Mouse (Mus musculus): ENCODE data around the gene Wipf1. TPM values are rescaled to one million over a fixed set of nuclear protein-coding genes. Genes with fewer than 3 reads are reported as not detected.

The Wipf1 gene
- polyA plus RNA-seq, 1 experiment from 2014 or later: 10.1 TPM

DNA sequence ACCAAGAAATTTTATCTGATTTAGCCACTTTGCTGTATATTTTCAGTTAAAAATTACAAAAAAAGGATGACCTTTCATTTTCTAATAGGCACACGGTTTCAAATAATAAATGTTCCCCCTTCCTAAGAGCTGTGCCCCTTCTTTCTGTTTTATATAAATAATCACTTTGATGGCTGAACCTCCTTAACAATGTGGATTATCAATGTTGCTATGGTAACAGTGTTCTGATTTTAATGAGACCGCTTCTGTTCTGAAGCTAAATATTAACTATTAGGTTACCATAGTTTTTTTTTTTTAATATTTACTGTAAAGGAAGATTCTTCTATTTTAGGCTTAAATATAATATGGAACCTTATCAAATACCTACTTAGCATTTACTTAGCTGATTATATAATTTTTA, 89.2 kb downstream of the Wipf1 start:
- no peak overlapping the region for H3K4me3 ChIP-seq (replicated peaks)
- WGBS: 68% methylated on average over 2 of the region's 2 CpGs
- H3K4me2 ChIP-seq (replicated peaks): no peak overlapping the region
- H3K9ac ChIP-seq: no peak overlapping the region
- no peak overlapping the region for H3K27ac ChIP-seq
- 0 out of 2 replicates have a peak, but pooled peaks cover 17% of the 10 kb centered on the region for H3K36me3 ChIP-seq
- no peak for ATAC-seq
- H3K27me3 ChIP-seq (replicated peaks): no peaks in the 10 kb centered on the region
- H3K4me1 ChIP-seq (replicated peaks): no peaks in the 10 kb centered on the region
- no peaks in the 10 kb centered on the region for H3K9me3 ChIP-seq

DNA sequence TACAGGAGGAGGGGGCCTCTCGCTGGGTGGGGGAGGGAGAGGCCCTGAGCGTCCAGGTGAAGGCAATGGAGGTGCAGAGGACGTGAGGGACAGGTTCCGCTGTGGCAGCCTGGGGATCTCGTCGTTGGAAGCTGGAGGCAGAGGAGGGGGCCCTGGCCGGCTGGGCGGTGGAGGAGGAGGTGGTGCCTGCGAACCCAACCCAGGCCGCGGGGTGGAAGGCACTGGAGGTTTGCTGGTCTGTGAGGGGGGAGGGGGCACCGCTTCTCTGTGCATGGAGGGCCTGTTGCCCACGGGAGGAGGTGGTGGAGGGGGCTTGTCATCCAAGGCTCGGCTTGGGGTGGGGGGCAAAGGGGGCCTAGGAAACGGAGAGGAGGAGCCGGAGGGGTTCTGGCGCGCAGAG, 92.6 kb downstream of the Wipf1 start:
- Histone ChIP-seq H3K9ac (no peak overlapping the region), H3K27ac (no peak overlapping the region), H3K4me3 (replicated peaks) (no peak overlapping the region), H3K36me3 (0 out of 2 replicates have a peak, but pooled peaks cover 22% of the 10 kb centered on the region), H3K9me3 (no peaks in the 10 kb centered on the region), H3K4me2 (replicated peaks) (no peak overlapping the region), H3K4me1 (replicated peaks) (no peaks in the 10 kb centered on the region), H3K27me3 (replicated peaks) (no peaks in the 10 kb centered on the region)
- ATAC-seq: no peak
- 60% methylated on average over 18 of the region's 18 CpGs for WGBS

- no peak for ATAC-seq
- H3K36me3 ChIP-seq: 0 out of 2 replicates have a peak, but pooled peaks cover 22% of the 10 kb centered on the region
- WGBS: 95% methylated on average over 2 of the region's 2 CpGs
- H3K9ac ChIP-seq: no peak overlapping the region
- no peaks in the 10 kb centered on the region for H3K4me1 ChIP-seq (replicated peaks)
- H3K4me3 ChIP-seq (replicated peaks): no peak overlapping the region
- H3K27ac ChIP-seq: no peak overlapping the region
- no peak overlapping the region for H3K4me2 ChIP-seq (replicated peaks)
- no peaks in the 10 kb centered on the region for H3K27me3 ChIP-seq (replicated peaks)
- H3K9me3 ChIP-seq: no peaks in the 10 kb centered on the region
These were observed 93.7 kb downstream of the Wipf1 start for GRCm38 (mm10) chr2:73435847-73436246.

- WGBS: 31% methylated on average over 14 of the region's 14 CpGs
These were observed 97.6 kb downstream of the Wipf1 start for GRCm38 (mm10) chr2:73431959-73432396.

GRCm38 (mm10) chr2:73428803-73429468, 100.6 kb downstream of the Wipf1 start:
- Histone ChIP-seq H3K9me3 (no peaks in the 10 kb centered on the region), H3K4me3 (replicated peaks) (no peak overlapping the region), H3K4me1 (replicated peaks) (no peaks in the 10 kb centered on the region), H3K36me3 (0 out of 2 replicates have a peak, but pooled peaks cover 3% of the 10 kb centered on the region), H3K27me3 (replicated peaks) (no peaks in the 10 kb centered on the region), H3K9ac (no peak overlapping the region), H3K4me2 (replicated peaks) (no peak overlapping the region), H3K27ac (no peak overlapping the region)
- 59% methylated on average over 21 of the region's 21 CpGs for WGBS
- ATAC-seq: no peak

More at GRCm38 (mm10) chr2:73431959-73432396, 97.6 kb downstream of the Wipf1 start:
- 0 out of 2 replicates have a peak, but pooled peaks cover 13% of the 10 kb centered on the region for H3K36me3 ChIP-seq
- H3K4me1 ChIP-seq (replicated peaks): no peaks in the 10 kb centered on the region
- ATAC-seq: peak; percentile 64
- peak overlapping the region; percentile 37 for H3K4me2 ChIP-seq (replicated peaks)
- H3K9me3 ChIP-seq: no peaks in the 10 kb centered on the region
- H3K4me3 ChIP-seq (replicated peaks): no peak overlapping the region
- no peak overlapping the region for H3K9ac ChIP-seq
- peak overlapping the region; percentile 48 for H3K27ac ChIP-seq
- no peaks in the 10 kb centered on the region for H3K27me3 ChIP-seq (replicated peaks)

DNA sequence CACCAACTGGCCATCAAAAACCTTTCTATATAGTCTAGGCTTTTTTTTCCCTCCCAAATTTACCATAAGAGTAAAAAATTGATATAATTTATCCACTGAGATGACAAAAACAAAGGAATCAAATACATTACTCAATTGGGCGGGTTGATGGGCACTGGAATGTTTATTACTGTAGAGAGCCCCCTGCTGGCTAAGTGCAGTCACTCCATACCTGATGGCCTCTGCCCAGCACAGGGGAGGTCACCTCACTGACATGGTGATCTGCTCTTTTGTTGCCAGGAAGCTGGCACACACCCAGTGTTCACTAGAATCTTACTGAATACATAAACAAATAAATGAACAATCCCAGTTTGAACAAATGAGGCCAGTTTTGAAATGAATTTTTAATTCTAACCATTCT, 102.2 kb downstream of the Wipf1 start:
- no peak overlapping the region for H3K4me2 ChIP-seq (replicated peaks)
- H3K4me1 ChIP-seq (replicated peaks): no peaks in the 10 kb centered on the region
- no peaks in the 10 kb centered on the region for H3K36me3 ChIP-seq
- H3K4me3 ChIP-seq (replicated peaks): no peak overlapping the region
- no peaks in the 10 kb centered on the region for H3K9me3 ChIP-seq
- H3K27ac ChIP-seq: no peak overlapping the region
- 32% methylated on average over 1 of the region's 1 CpGs for WGBS
- peak; percentile 72; the same call in 1 of the 2 replicates for ATAC-seq
- no peaks in the 10 kb centered on the region for H3K27me3 ChIP-seq (replicated peaks)
- H3K9ac ChIP-seq: no peak overlapping the region

- H3K36me3 ChIP-seq: no peaks in the 10 kb centered on the region
- WGBS: 54% methylated on average over 14 of the region's 14 CpGs
- H3K27me3 ChIP-seq (replicated peaks): no peaks in the 10 kb centered on the region
- H3K4me1 ChIP-seq (replicated peaks): no peaks in the 10 kb centered on the region
- no peak overlapping the region for H3K4me2 ChIP-seq (replicated peaks)
- H3K9ac ChIP-seq: no peak overlapping the region
- no peak for ATAC-seq
- no peak overlapping the region for H3K4me3 ChIP-seq (replicated peaks)
- no peak overlapping the region for H3K27ac ChIP-seq
- H3K9me3 ChIP-seq: no peaks in the 10 kb centered on the region
These were observed 103.7 kb downstream of the Wipf1 start for GRCm38 (mm10) chr2:73425822-73426221.

GRCm38 (mm10) chr2:73419730-73420129, 109.8 kb downstream of the Wipf1 start:
- no peak for ATAC-seq

DNA sequence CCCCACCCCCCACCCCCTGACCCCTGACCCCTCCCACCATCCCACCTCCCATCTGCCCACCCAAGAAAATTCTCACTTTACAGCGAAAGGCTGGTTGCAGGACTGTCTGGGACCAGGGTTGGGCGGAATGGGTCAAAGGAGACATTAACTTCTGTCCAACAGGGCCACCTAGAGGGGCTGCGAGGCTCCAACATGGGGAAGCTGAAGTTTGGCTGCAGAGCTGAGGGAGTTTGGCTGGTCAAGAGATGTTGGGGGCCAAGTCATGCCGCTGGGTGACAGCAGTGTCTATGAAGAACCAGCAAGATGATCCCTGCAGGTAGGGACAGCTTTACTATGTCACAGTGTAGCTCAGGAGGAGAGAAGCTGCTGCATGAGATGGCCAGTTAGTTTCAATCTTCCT, 110.2 kb downstream of the Wipf1 start:
- Histone ChIP-seq H3K4me2 (replicated peaks) (no peak overlapping the region), H3K9me3 (no peaks in the 10 kb centered on the region), H3K27ac (no peak overlapping the region), H3K36me3 (no peaks in the 10 kb centered on the region), H3K4me1 (replicated peaks) (no peaks in the 10 kb centered on the region), H3K9ac (no peak overlapping the region), H3K27me3 (replicated peaks) (no peaks in the 10 kb centered on the region), H3K4me3 (replicated peaks) (no peak overlapping the region)
- ATAC-seq: no peak
- 41% methylated on average over 4 of the region's 4 CpGs for WGBS

More at GRCm38 (mm10) chr2:73419730-73420129, 109.8 kb downstream of the Wipf1 start:
- H3K36me3 ChIP-seq: no peaks in the 10 kb centered on the region
- 72% methylated on average over 7 of the region's 7 CpGs for WGBS
- no peak overlapping the region for H3K9ac ChIP-seq
- H3K27ac ChIP-seq: no peak overlapping the region
- no peaks in the 10 kb centered on the region for H3K27me3 ChIP-seq (replicated peaks)
- H3K4me2 ChIP-seq (replicated peaks): no peak overlapping the region
- H3K4me3 ChIP-seq (replicated peaks): no peak overlapping the region
- no peaks in the 10 kb centered on the region for H3K4me1 ChIP-seq (replicated peaks)
- no peaks in the 10 kb centered on the region for H3K9me3 ChIP-seq

DNA sequence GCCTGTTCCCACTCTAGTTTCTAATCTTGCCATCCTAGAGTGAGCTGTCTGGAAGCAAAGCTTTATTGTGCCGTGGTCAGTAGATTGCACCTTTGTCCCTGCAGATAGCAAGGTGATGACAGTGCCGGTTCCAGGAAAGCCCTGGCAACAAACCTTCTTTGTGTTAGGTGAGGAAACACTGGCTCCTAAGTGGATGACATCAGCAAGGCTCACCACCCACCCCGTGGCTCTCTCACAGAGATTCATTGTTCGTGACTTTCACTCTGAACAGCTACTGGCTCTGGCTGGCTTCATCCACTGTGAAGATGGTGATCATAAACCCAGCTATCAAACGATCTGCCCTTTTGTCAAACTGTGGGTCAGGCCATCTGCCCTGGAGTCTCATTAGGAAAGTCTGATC, 113.6 kb downstream of the Wipf1 start:
- Histone ChIP-seq H3K27me3 (replicated peaks) (no peaks in the 10 kb centered on the region), H3K9ac (no peak overlapping the region), H3K27ac (no peak overlapping the region), H3K4me1 (replicated peaks) (no peaks in the 10 kb centered on the region), H3K9me3 (no peaks in the 10 kb centered on the region), H3K4me2 (replicated peaks) (no peak overlapping the region), H3K36me3 (no peaks in the 10 kb centered on the region), H3K4me3 (replicated peaks) (no peak overlapping the region)
- no peak; the same call in 1 of the 2 replicates for ATAC-seq
- WGBS: 41% methylated on average over 5 of the region's 5 CpGs

GRCm38 (mm10) chr2:73410076-73410475, 119.5 kb downstream of the Wipf1 start:
- 96% methylated on average over 8 of the region's 8 CpGs for WGBS
- no peaks in the 10 kb centered on the region for H3K9me3 ChIP-seq
- ATAC-seq: no peak
- H3K4me3 ChIP-seq (replicated peaks): no peak overlapping the region
- no peaks in the 10 kb centered on the region for H3K4me1 ChIP-seq (replicated peaks)
- H3K9ac ChIP-seq: no peak overlapping the region
- H3K4me2 ChIP-seq (replicated peaks): no peak overlapping the region
- no peak overlapping the region for H3K27ac ChIP-seq
- no peaks in the 10 kb centered on the region for H3K27me3 ChIP-seq (replicated peaks)
- H3K36me3 ChIP-seq: no peaks in the 10 kb centered on the region

GRCm38 (mm10) chr2:73407662-73408061, 121.9 kb downstream of the Wipf1 start:
- Histone ChIP-seq H3K36me3 (no peaks in the 10 kb centered on the region), H3K27ac (no peak overlapping the region), H3K9me3 (no peaks in the 10 kb centered on the region), H3K4me1 (replicated peaks) (no peaks in the 10 kb centered on the region), H3K4me3 (replicated peaks) (no peak overlapping the region), H3K9ac (no peak overlapping the region), H3K27me3 (replicated peaks) (no peaks in the 10 kb centered on the region), H3K4me2 (replicated peaks) (no peak overlapping the region)
- 62% methylated on average over 4 of the region's 4 CpGs for WGBS
- no peak for ATAC-seq

DNA sequence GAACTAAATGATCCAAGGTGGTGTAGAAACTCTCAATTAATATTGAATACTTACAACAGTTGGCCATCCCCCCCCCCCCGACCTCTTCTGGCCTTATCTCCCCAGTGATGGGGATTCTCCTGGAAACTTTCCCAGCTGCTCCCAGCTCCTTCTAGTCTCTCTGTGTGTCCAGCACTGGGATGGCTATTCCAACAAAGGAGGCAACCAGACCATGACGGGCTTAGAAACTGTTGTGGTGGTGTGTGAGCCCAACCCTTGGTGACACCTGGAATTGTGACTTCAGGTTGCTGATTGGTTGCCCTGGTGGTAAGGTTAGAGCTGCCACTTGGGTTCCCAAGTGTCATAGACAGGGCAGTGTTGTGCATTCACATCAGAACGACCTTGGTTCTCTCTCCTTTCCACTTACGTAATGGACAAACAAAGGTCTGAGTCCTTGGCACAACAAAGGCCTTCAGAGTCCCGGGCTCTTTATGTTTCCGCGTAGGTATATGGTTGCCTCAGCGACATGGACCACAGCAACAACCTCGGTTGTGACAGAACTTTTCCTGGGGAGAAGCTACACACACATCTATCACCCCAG, 123.1 kb downstream of the Wipf1 start:
- no peak overlapping the region for H3K9ac ChIP-seq
- no peaks in the 10 kb centered on the region for H3K9me3 ChIP-seq
- no peak for ATAC-seq
- no peaks in the 10 kb centered on the region for H3K36me3 ChIP-seq
- 88% methylated on average over 9 of the region's 9 CpGs for WGBS
- H3K4me3 ChIP-seq (replicated peaks): no peak overlapping the region
- no peaks in the 10 kb centered on the region for H3K27me3 ChIP-seq (replicated peaks)
- no peaks in the 10 kb centered on the region for H3K4me1 ChIP-seq (replicated peaks)
- H3K4me2 ChIP-seq (replicated peaks): no peak overlapping the region
- H3K27ac ChIP-seq: no peak overlapping the region

Data from intestine, embryonic 15.5 days (tissue).